Mouse (Mus musculus): ENCODE data around the gene Vmn2r88. TPM values are rescaled to one million over a fixed set of nuclear protein-coding genes. Genes with fewer than 3 reads are reported as not detected.
A peak's percentile ranks its signal among the peaks of the same experiment; 100 is the strongest.
"Not testable (repeated sequence)": the region's sequence is repeated elsewhere in the genome, so short reads cannot be mapped to it uniquely, and the experiment has no call there.

Vmn2r88 gene
- total RNA-seq, 1 experiment = not detected

DNA sequence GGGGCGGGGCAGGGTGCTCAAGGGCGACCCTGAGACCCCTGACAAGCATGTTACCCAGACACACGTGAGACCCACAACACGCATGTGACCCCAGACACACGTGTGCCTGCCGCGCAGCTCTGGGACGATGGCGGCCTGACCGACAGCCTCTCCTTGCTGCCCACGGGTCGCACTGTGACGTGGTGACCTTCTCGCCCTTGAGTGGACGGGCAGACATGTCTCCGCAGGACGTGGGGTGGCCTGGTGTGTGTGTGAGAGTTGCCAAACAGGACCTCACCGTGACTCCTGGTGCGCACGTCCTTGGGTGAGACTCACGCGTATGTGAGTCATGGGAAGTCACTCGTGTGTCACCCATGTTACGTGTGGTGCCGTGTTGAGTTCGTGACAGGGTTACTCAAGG lies 24.4 kb downstream of the Vmn2r88 start:
- Histone ChIP-seq H3K36me3 (ENCODE audit: control insufficient read depth, insufficient read depth, low read length, poor library complexity, severe bottlenecking) (no peaks in the 10 kb centered on the region), H3K9ac (ENCODE audit: insufficient read depth, low read depth, low read length, poor library complexity, severe bottlenecking) (no peak overlapping the region; the same call in 1 of the 2 replicates), H3K9me3 (ENCODE audit: control insufficient read depth, insufficient read depth, low read depth, low read length) (no peaks in the 10 kb centered on the region), H3K27ac (ENCODE audit: insufficient read depth, low read depth, low read length, poor library complexity, severe bottlenecking) (no peak overlapping the region; the same call in 1 of the 2 replicates), H3K4me3 (ENCODE audit: insufficient read depth in 1 of 2, low read depth in 1 of 2, low read length in 2 of 2, poor library complexity in 1 of 2, severe bottlenecking in 1 of 2) (peak overlapping the region; percentile 26 to 82), H3K4me1 (ENCODE audit: control insufficient read depth in 2 of 2, insufficient read depth in 2 of 2, low read length in 2 of 2, poor library complexity in 1 of 2) (no peaks in the 10 kb centered on the region)
- DNase-seq (ENCODE audit: low read depth, low spot score) = no peak
- no peak for TF ChIP-seq CHD2 (IDR thresholded peaks at IDR 0.05; ENCODE audit: low read depth, low read length)
- in situ Hi-C loops (cut with MboI; ENCODE audit: low sequenced_read_pairs in 2 of 2, unreplicated experiment in 2 of 2) = no loop called here

DNA sequence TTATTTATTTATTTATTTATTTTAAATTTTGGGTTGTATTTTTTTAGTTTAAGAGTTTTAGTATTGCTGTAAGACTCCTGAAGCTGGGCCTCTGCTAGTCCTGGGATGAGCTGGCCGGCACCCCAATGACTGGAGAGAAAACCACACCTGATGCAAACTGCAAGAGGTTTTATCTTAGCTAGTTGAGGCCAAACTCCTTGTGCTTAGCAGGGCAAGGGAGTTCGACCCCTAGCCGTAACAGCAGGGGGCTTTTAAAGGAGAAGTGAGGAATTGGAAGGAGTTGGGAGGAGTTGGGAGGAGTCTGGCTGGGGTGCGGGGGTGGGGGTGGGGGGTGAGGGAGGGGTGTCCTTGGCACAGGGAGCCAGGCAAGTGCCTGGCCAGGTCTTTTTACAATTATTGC lies 28.3 kb downstream of the Vmn2r88 start:
- Histone ChIP-seq H3K4me3 (ENCODE audit: insufficient read depth in 1 of 2, low read depth in 1 of 2, low read length in 2 of 2, poor library complexity in 1 of 2, severe bottlenecking in 1 of 2) (no peak overlapping the region), H3K36me3 (ENCODE audit: control insufficient read depth, insufficient read depth, low read length, poor library complexity, severe bottlenecking) (no peaks in the 10 kb centered on the region), H3K9me3 (ENCODE audit: control insufficient read depth, insufficient read depth, low read depth, low read length) (no peaks in the 10 kb centered on the region), H3K4me1 (ENCODE audit: control insufficient read depth in 2 of 2, insufficient read depth in 2 of 2, low read length in 2 of 2, poor library complexity in 1 of 2) (no peaks in the 10 kb centered on the region), H3K9ac (ENCODE audit: insufficient read depth, low read depth, low read length, poor library complexity, severe bottlenecking) (no peak overlapping the region), H3K27ac (ENCODE audit: insufficient read depth, low read depth, low read length, poor library complexity, severe bottlenecking) (no peak overlapping the region)
- DNase-seq (ENCODE audit: low read depth, low spot score) = no peak
- in situ Hi-C loops (cut with MboI; ENCODE audit: low sequenced_read_pairs in 2 of 2, unreplicated experiment in 2 of 2) = no loop called here
- TF ChIP-seq HCFC1 (IDR thresholded peaks at IDR 0.05; ENCODE audit: borderline replicate concordance, insufficient read depth, low read length) (no peak), ZNF384 (IDR thresholded peaks at IDR 0.05; ENCODE audit: low read depth, low read length) (no peak), CHD2 (IDR thresholded peaks at IDR 0.05; ENCODE audit: low read depth, low read length) (no peak), ZC3H11A (IDR thresholded peaks at IDR 0.05; ENCODE audit: borderline replicate concordance, low read depth, low read length) (no peak), MAFK (IDR thresholded peaks at IDR 0.05; ENCODE audit: insufficient read depth, low read depth, low read length) (no peak)

DNA sequence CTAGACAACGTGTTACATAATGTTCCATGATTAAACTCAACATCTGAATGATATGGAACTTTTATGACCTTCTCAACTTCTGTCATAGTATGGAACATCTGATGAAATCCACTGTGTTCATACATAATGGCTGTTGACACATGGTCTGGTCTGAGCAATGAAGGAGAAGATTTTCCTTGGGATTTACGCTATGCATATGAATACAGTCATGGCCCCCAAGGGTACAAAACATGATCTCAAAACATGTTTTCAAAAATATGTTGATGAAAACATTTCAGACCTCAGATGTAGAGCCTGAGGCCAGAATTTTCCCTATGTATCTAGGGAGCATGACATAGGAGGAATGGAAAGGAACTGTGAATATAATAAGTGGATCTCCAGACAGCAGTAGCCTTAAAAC lies 40.9 kb downstream of the Vmn2r88 start, which contains the start of gene Vmn2r89:
TSS of gene Vmn2r89 (plus strand) at position 301 of the 400 bp plus-strand sequence.
- H3K9me3 ChIP-seq (ENCODE audit: control insufficient read depth, insufficient read depth, low read depth, low read length); H3K36me3 ChIP-seq (ENCODE audit: control insufficient read depth, insufficient read depth, low read length, poor library complexity, severe bottlenecking); H3K27ac ChIP-seq (ENCODE audit: insufficient read depth, low read depth, low read length, poor library complexity, severe bottlenecking); H3K4me1 ChIP-seq (ENCODE audit: control insufficient read depth in 2 of 2, insufficient read depth in 2 of 2, low read length in 2 of 2, poor library complexity in 1 of 2); H3K9ac ChIP-seq (ENCODE audit: insufficient read depth, low read depth, low read length, poor library complexity, severe bottlenecking); in situ Hi-C loops (cut with MboI; ENCODE audit: low sequenced_read_pairs in 2 of 2, unreplicated experiment in 2 of 2); DNase-seq (ENCODE audit: low read depth, low spot score); H3K4me3 ChIP-seq (ENCODE audit: insufficient read depth in 1 of 2, low read depth in 1 of 2, low read length in 2 of 2, poor library complexity in 1 of 2, severe bottlenecking in 1 of 2): not testable (repeated sequence)

Other genes starting within 250 kb of the Vmn2r88 start
- gene Rnase2b, start 248.6 kb upstream of the Vmn2r88 start, total RNA-seq (2012; rRNA removed) = not detected in 2 replicates
- gene Ang2, start 211.7 kb upstream of the Vmn2r88 start, total RNA-seq (2012; rRNA removed) = 1.2 TPM in 1 of 2 replicates, not detected in the other
- not detected in 2 replicates for gene Ear14, start 207.4 kb upstream of the Vmn2r88 start, total RNA-seq (2012; rRNA removed)
- not detected in 2 replicates for gene Rnase2a, start 154.7 kb upstream of the Vmn2r88 start, total RNA-seq (2012; rRNA removed)
- not detected in 2 replicates for gene Gm7247, start 49.1 kb upstream of the Vmn2r88 start, total RNA-seq (2012; rRNA removed)
- gene Vmn2r89, start 41.0 kb downstream of the Vmn2r88 start, total RNA-seq (2012; rRNA removed) = not detected in 2 replicates
- gene Gm5622, start 142.0 kb downstream of the Vmn2r88 start, total RNA-seq (2012; rRNA removed) = not detected in 2 replicates
- gene Gm17175, start 163.2 kb downstream of the Vmn2r88 start, total RNA-seq (2012; rRNA removed) = not detected in 2 replicates
- not detected in 2 replicates for gene Gm17174, start 181.3 kb downstream of the Vmn2r88 start, total RNA-seq (2012; rRNA removed)
- gene Gm17078, start 200.5 kb downstream of the Vmn2r88 start, total RNA-seq (2012; rRNA removed) = not detected in 2 replicates
- gene Gm4181, start 224.8 kb downstream of the Vmn2r88 start, total RNA-seq (2012; rRNA removed) = not detected in 2 replicates